Mouse (Mus musculus) liver, embryonic 14 days (tissue): ENCODE results near the gene Gfra4. TPM values are rescaled to one million over a fixed set of nuclear protein-coding genes. Genes with fewer than 3 reads are reported as not detected.

Experiments
- polyA plus RNA-seq: library from polyadenylated mRNA; depleted of rRNA; stranded (reverse); fragments of >200 nt; gene quantifications from 2 replicates; pipeline ENCODE4 v1.2.3, GENCODE M21; 2012; rRNA removed

The Gfra4 gene
- 0.22 and 0.55 TPM in 2 replicates for polyA plus RNA-seq

GRCm38 (mm10) chr2:131042988-131043387, at the start of gene Gfra4:
Gene Gfra4 (minus strand): TSS chr2:131043088.

GRCm38 (mm10) chr2:131086667-131087390, 43.9 kb upstream of the Gfra4 start, which contains the start of gene Siglec1:
Gene Siglec1 (minus strand): TSS chr2:131086765.

GRCm38 (mm10) chr2:131063404-131063864, 20.5 kb upstream of the Gfra4 start, which contains the start of gene Adam33:
Gene Adam33 (minus strand): TSS chr2:131063814.

Other genes with a start within 250 kb of the Gfra4 start
- 4.0 and 4.6 TPM in 2 replicates for gene 4930402H24Rik, start 136.7 kb downstream of the Gfra4 start, polyA plus RNA-seq
- 2.9 and 3.9 TPM in 2 replicates for gene Atrn, start 136.6 kb downstream of the Gfra4 start, polyA plus RNA-seq
- 0.37 and 0.72 TPM in 2 replicates for gene Adam33, start 20.7 kb upstream of the Gfra4 start, polyA plus RNA-seq
- gene Siglec1, start 43.7 kb upstream of the Gfra4 start, polyA plus RNA-seq: 0.74 and 1.1 TPM in 2 replicates
- gene Hspa12b, start 84.2 kb upstream of the Gfra4 start, polyA plus RNA-seq: 2.1 and 2.3 TPM in 2 replicates
- not detected in 2 replicates for gene Gm11037, start 90.4 kb upstream of the Gfra4 start, polyA plus RNA-seq
- gene 1700037H04Rik, start 117.0 kb upstream of the Gfra4 start, polyA plus RNA-seq: 88.6 and 97.1 TPM in 2 replicates
- gene Cenpb, start 137.0 kb upstream of the Gfra4 start, polyA plus RNA-seq: 11.9 and 12.4 TPM in 2 replicates
- 138 and 163 TPM in 2 replicates for gene Cdc25b, start 143.9 kb upstream of the Gfra4 start, polyA plus RNA-seq
- 1.7 and 2.5 TPM in 2 replicates for gene Spef1, start 144.2 kb upstream of the Gfra4 start, polyA plus RNA-seq
- gene Ap5s1, start 164.0 kb upstream of the Gfra4 start, polyA plus RNA-seq: 13.9 and 20.2 TPM in 2 replicates
- gene Mavs, start 191.0 kb upstream of the Gfra4 start, polyA plus RNA-seq: 22.2 and 25.7 TPM in 2 replicates
- gene Pank2, start 219.4 kb upstream of the Gfra4 start, polyA plus RNA-seq: 15.1 and 17.9 TPM in 2 replicates